Mouse (Mus musculus): Measurements from ENCODE around the gene Olfr1243.
"Not testable (repeated sequence)": the region's sequence is repeated elsewhere in the genome, so short reads cannot be mapped to it uniquely, and the experiment has no call there.

Olfr1243 gene

GRCm38 (mm10) chr2:89531387-89531786 is at the start of gene Olfr1243:
Gene Olfr1243 (minus strand): TSS chr2:89531487.
- DNase-seq (ENCODE audit: low read depth): no peak

GRCm38 (mm10) chr2:89578347-89578746 is 47.1 kb upstream of the Olfr1243 start, which contains the start of gene Olfr1245:
Gene Olfr1245 (minus strand): TSS chr2:89578447.
- DNase-seq (ENCODE audit: low read depth): no peak

- DNase-seq (ENCODE audit: low read depth): not testable (repeated sequence)
Observed at GRCm38 (mm10) chr2:89562706-89563105, 31.4 kb upstream of the Olfr1243 start.

GRCm38 (mm10) chr2:89544516-89544915 is 13.2 kb upstream of the Olfr1243 start:
- no peak for DNase-seq (ENCODE audit: low read depth)

GRCm38 (mm10) chr2:89539923-89540322 is 8.6 kb upstream of the Olfr1243 start:
- DNase-seq (ENCODE audit: low read depth): no peak

GRCm38 (mm10) chr2:89498235-89498634 is 33.1 kb downstream of the Olfr1243 start, which contains the start of gene Olfr1242:
Gene Olfr1242 (minus strand): TSS chr2:89498335.
- no peak for DNase-seq (ENCODE audit: low read depth)

- DNase-seq (ENCODE audit: low read depth): no peak
Observed at GRCm38 (mm10) chr2:89487026-89487425, 44.3 kb downstream of the Olfr1243 start, which contains the start of gene Olfr1241. Gene Olfr1241 (minus strand): TSS chr2:89487126.
